In genomic region chr5:27790086-27790909, GRCm38 (mm10) we compare ENCODE assay signal across 8 mouse cellular contexts. TPM values are rescaled to one million over a fixed set of nuclear protein-coding genes. Genes with fewer than 3 reads are reported as not detected.
DNase-seq lines count a peak whose midpoint lies in the region; ATAC-seq and TF ChIP-seq lines count a peak whose summit lies in the region.
"Had no signal": no experiment of that assay in that cellular context is flagged by ENCODE, and none has a peak within 500 bp of the region (broad histone marks: within the 10 kb centered on the region; RNA-seq: fewer than 3 reads in every experiment).

No protein-coding gene starts in this region.

- peaks cover 30% of the 10 kb centered on the region for H3K79me3 ChIP-seq in C2C12 (ENCODE audit: low read depth)

- TF ChIP-seq CTCF in C2C12 (IDR thresholded peaks at IDR 0.05; ENCODE audit: control insufficient read depth, insufficient read depth, insufficient read length) (no peak), MEL (IDR thresholded peaks at IDR 0.05 in 2 of 3, conservative IDR thresholded peaks at IDR 0.05 in 1 of 3; ENCODE audit: control insufficient read depth in 1 of 3, insufficient read depth in 1 of 3, low read depth in 2 of 3, low read length in 3 of 3, poor library complexity in 1 of 3, severe bottlenecking in 1 of 3) (no peak)

- H3K27ac ChIP-seq in MEL (ENCODE audit: control insufficient read depth, low read depth, low read length): peak overlapping the region; percentile 90
- peak overlapping the region; percentile 93; the same call in 1 of the 2 replicates for H3K27ac ChIP-seq in forebrain, embryonic 14.5 days (ENCODE audit: low read depth, low read length)
- peak overlapping the region; percentile 92; the same call in 1 of the 2 replicates for H3K27ac ChIP-seq in kidney, embryonic 14.5 days (ENCODE audit: low read depth, low read length)
- no peak overlapping the region; the same call in 1 of the 2 replicates for H3K27ac ChIP-seq in midbrain, embryonic 11.5 days (ENCODE audit: low read depth, low read length)

- no peak for TF ChIP-seq POLR2A in MEL (IDR thresholded peaks at IDR 0.05; ENCODE audit: control insufficient read depth in 1 of 2, insufficient read depth in 1 of 2, low read depth in 1 of 2, low read length in 2 of 2, poor library complexity in 1 of 2)

- H3ac ChIP-seq in C2C12 (ENCODE audit: control insufficient read depth, insufficient read length, low read depth): peak overlapping the region; percentile 97

- H3K4me3 ChIP-seq in C2C12 (ENCODE audit: insufficient read depth, poor library complexity, severe bottlenecking) (peak overlapping the region; percentile 66), MEL (ENCODE audit: control insufficient read depth in 1 of 2, insufficient read depth in 1 of 2, low read depth in 2 of 2, low read length in 2 of 2) (peak overlapping the region; percentile 72 to 90)
- H3K4me3 ChIP-seq in forebrain, embryonic 14.5 days (ENCODE audit: low read depth, low read length): peak overlapping the region; percentile 75
- H3K4me3 ChIP-seq in kidney, embryonic 14.5 days (ENCODE audit: low read length): peak overlapping the region; percentile 84
- peak overlapping the region; percentile 75 for H3K4me3 ChIP-seq in midbrain, embryonic 11.5 days (ENCODE audit: low read depth, low read length)

- H3K27me3 ChIP-seq in C2C12 (ENCODE audit: control insufficient read depth, insufficient read depth, insufficient read length) (no peaks in the 10 kb centered on the region), MEL (ENCODE audit: control insufficient read depth in 1 of 2, insufficient read depth in 2 of 2, low read length in 2 of 2) (no peaks in the 10 kb centered on the region)
- no peaks in the 10 kb centered on the region for H3K27me3 ChIP-seq in forebrain, embryonic 14.5 days (replicated peaks; ENCODE audit: control insufficient read depth, insufficient read depth, low read length)
- H3K27me3 ChIP-seq in kidney, embryonic 14.5 days (ENCODE audit: control insufficient read depth, insufficient read depth, low read length): no peaks in the 10 kb centered on the region
- no peaks in the 10 kb centered on the region for H3K27me3 ChIP-seq in midbrain, embryonic 11.5 days (ENCODE audit: control insufficient read depth, insufficient read depth, low read length)

- WGBS in forebrain, embryonic 14.5 days: 22% methylated on average over 21 of the region's 21 CpGs
- WGBS in kidney, embryonic 14.5 days: 27% methylated on average over 21 of the region's 21 CpGs
- WGBS in midbrain, embryonic 11.5 days: 32% methylated on average over 21 of the region's 21 CpGs

- H3K79me2 ChIP-seq in C2C12 (ENCODE audit: control insufficient read depth, insufficient read depth) (peaks cover 40% of the 10 kb centered on the region), MEL (ENCODE audit: control insufficient read depth, insufficient read depth, low read length, poor library complexity) (peaks cover 34% of the 10 kb centered on the region)

- peak overlapping the region; percentile 78 for H3K4me2 ChIP-seq in forebrain, embryonic 14.5 days (ENCODE audit: low read length)
- peak overlapping the region; percentile 51 for H3K4me2 ChIP-seq in kidney, embryonic 14.5 days (replicated peaks; ENCODE audit: low read depth, low read length)
- peak overlapping the region; percentile 70 for H3K4me2 ChIP-seq in midbrain, embryonic 11.5 days

- peaks cover 39% of the 10 kb centered on the region for H3K36me3 ChIP-seq in C2C12 (ENCODE audit: control insufficient read depth, insufficient read depth)
- H3K36me3 ChIP-seq in MEL (ENCODE audit: control insufficient read depth in 1 of 2, insufficient read depth in 2 of 2, low read length in 2 of 2): peaks cover 23 to 29% of the 10 kb centered on the region in 2 experiments
- H3K36me3 ChIP-seq in forebrain, embryonic 14.5 days (ENCODE audit: control insufficient read depth, insufficient read depth, low read length): peaks cover 33% of the 10 kb centered on the region
- peaks cover 36% of the 10 kb centered on the region for H3K36me3 ChIP-seq in kidney, embryonic 14.5 days (ENCODE audit: control insufficient read depth, insufficient read depth, low read length)
- peaks cover 13% of the 10 kb centered on the region for H3K36me3 ChIP-seq in midbrain, embryonic 11.5 days (ENCODE audit: control insufficient read depth, insufficient read depth, low read length)

- H3K9ac ChIP-seq in MEL (ENCODE audit: control insufficient read depth, low read depth, low read length, poor library complexity, severe bottlenecking): peak overlapping the region; percentile 91
- peak overlapping the region; percentile 81 for H3K9ac ChIP-seq in forebrain, embryonic 14.5 days (ENCODE audit: low read length)
- peak overlapping the region; percentile 72 for H3K9ac ChIP-seq in kidney, embryonic 14.5 days (ENCODE audit: low read depth, low read length)
- H3K9ac ChIP-seq in midbrain, embryonic 11.5 days (ENCODE audit: low read length): peak overlapping the region; percentile 90

- ATAC-seq in forebrain, embryonic 14.5 days: no peak
- no peak for ATAC-seq in kidney, embryonic 14.5 days (ENCODE audit: low FRiP score, low TSS enrichment)
- ATAC-seq in midbrain, embryonic 11.5 days (ENCODE audit: low FRiP score): no peak

- TF ChIP-seq EP300 in MEL (IDR thresholded peaks at IDR 0.05; ENCODE audit: low read depth in 1 of 2, low read length in 2 of 2): no peak

- peak; percentile 58 for DNase-seq in MEL (ENCODE audit: low read depth, low spot score)
- no peak for DNase-seq in forebrain, embryonic 14.5 days (ENCODE audit: low spot score)
- peak; percentile 86 for DNase-seq in midbrain, embryonic 11.5 days (ENCODE audit: low spot score, missing footprints)
- no peak for DNase-seq in urinary bladder, postnatal 14 days (ENCODE audit: low spot score)
- DNase-seq in spleen, postnatal 36 days (ENCODE audit: low spot score in 2 of 2): no peak

- no peak for TF ChIP-seq RAD21 in MEL (IDR thresholded peaks at IDR 0.05; ENCODE audit: low read depth, low read length)

- peaks cover 2 to 21% of the 10 kb centered on the region in 2 experiments; a peak in 2 of 4 replicates for H3K4me1 ChIP-seq in MEL (ENCODE audit: control insufficient read depth in 1 of 2, insufficient read depth in 2 of 2, low read length in 2 of 2)
- H3K4me1 ChIP-seq in forebrain, embryonic 14.5 days (ENCODE audit: control insufficient read depth, insufficient read depth, low read length): peaks cover 10% of the 10 kb centered on the region
- peaks cover 13% of the 10 kb centered on the region for H3K4me1 ChIP-seq in kidney, embryonic 14.5 days (ENCODE audit: control insufficient read depth, insufficient read depth, low read length)
- H3K4me1 ChIP-seq in midbrain, embryonic 11.5 days (ENCODE audit: control insufficient read depth, insufficient read depth, low read length): peaks cover 21% of the 10 kb centered on the region

- H3K9me3 ChIP-seq in MEL (replicated peaks; ENCODE audit: insufficient read depth, low read length): no peaks in the 10 kb centered on the region
- H3K9me3 ChIP-seq in forebrain, embryonic 14.5 days (replicated peaks; ENCODE audit: control insufficient read depth, low read length): no peaks in the 10 kb centered on the region
- no peaks in the 10 kb centered on the region for H3K9me3 ChIP-seq in kidney, embryonic 14.5 days (ENCODE audit: control insufficient read depth, low read length)
- H3K9me3 ChIP-seq in midbrain, embryonic 11.5 days (ENCODE audit: control insufficient read depth, low read length): no peaks in the 10 kb centered on the region

TF ChIP-seq in C2C12, 6 proteins besides CTCF, POLR2A, EP300 and RAD21:
- TF ChIP-seq MYOD1 (IDR thresholded peaks at IDR 0.05; ENCODE audit: control insufficient read depth, insufficient read length, low read depth) (no peak), USF1 (IDR thresholded peaks at IDR 0.05; ENCODE audit: low read depth) (no peak), MAX (IDR thresholded peaks at IDR 0.05) (no peak), CEBPB (IDR thresholded peaks at IDR 0.05; ENCODE audit: low read depth) (no peak), MYOG (IDR thresholded peaks at IDR 0.05; ENCODE audit: control insufficient read depth, extremely low read depth, insufficient read length) (no peak), FOSL1 (IDR thresholded peaks at IDR 0.05; ENCODE audit: insufficient read depth, low read length, poor library complexity, severe bottlenecking) (no peak)

TF ChIP-seq in MEL, 35 proteins besides CTCF, POLR2A, EP300 and RAD21:
- TF ChIP-seq SIN3A (IDR thresholded peaks at IDR 0.05; ENCODE audit: low read length) (peak; percentile 12; the same call in 1 of the 2 replicates), TAL1 (IDR thresholded peaks at IDR 0.05; ENCODE audit: low read length) (no peak)

RNA-seq across cellular contexts. Expression of gene Paxip1, which starts 1.2 kb away (rescaled TPM):
- polyA plus RNA-seq in C2C12 (2012; fragmentation: generic; extraction: Trizol): 17.4 TPM
- total RNA-seq in MEL (2012; rRNA removed): 52.1 and 59.2 TPM in 2 replicates
- 100 to 1,000 TPM; 151 to 480 TPM for polyA plus RNA-seq in MEL (2012; ENCODE audit: insufficient read depth in 1 of 2, insufficient read length in 2 of 2, low read depth in 1 of 2, low replicate concordance in 2 of 2, missing spikeins in 1 of 2)
- 28.7 and 31.7 TPM in 2 replicates for polyA plus RNA-seq in forebrain, embryonic 14.5 days (2014; fragmentation: Nextera tagmentation; extraction: Ambion mirVana)
- 28.4 and 53.0 TPM in 2 replicates for polyA plus RNA-seq in kidney, embryonic 14.5 days (2014; fragmentation: Nextera tagmentation; extraction: Ambion mirVana)
- 42.2 and 46.4 TPM in 2 replicates for polyA plus RNA-seq in midbrain, embryonic 11.5 days (2014; fragmentation: Nextera tagmentation; extraction: Ambion mirVana)

RNA-seq across cellular contexts. Expression of gene Htr5a, which starts 51.7 kb away (rescaled TPM):
- polyA plus RNA-seq in C2C12 (2012; fragmentation: generic; extraction: Trizol): not detected
- total RNA-seq in MEL (2012; rRNA removed): not detected in 2 replicates
- not detected for polyA plus RNA-seq in MEL (2012; ENCODE audit: insufficient read depth in 1 of 2, insufficient read length in 2 of 2, low read depth in 1 of 2, low replicate concordance in 2 of 2, missing spikeins in 1 of 2)
- 0.71 and 0.77 TPM in 2 replicates for polyA plus RNA-seq in forebrain, embryonic 14.5 days (2014; fragmentation: Nextera tagmentation; extraction: Ambion mirVana)
- polyA plus RNA-seq in kidney, embryonic 14.5 days (2014; fragmentation: Nextera tagmentation; extraction: Ambion mirVana): not detected in 2 replicates
- 0.04 TPM in 1 of 2 replicates, not detected in the other for polyA plus RNA-seq in midbrain, embryonic 11.5 days (2014; fragmentation: Nextera tagmentation; extraction: Ambion mirVana)
- polyA plus RNA-seq: gonadal fat pad, adult 2 months had no signal

Comparison
In these comparisons a context has a peak if more than half of its experiments do, and no peak if none do; other contexts are left out.
1. DNase-seq: peak in MEL (single experiment) and midbrain, embryonic 11.5 days (single experiment); none in forebrain, embryonic 14.5 days (single experiment), urinary bladder, postnatal 14 days (single experiment) and spleen, postnatal 36 days (0 of 2).
2. Peak in every context shown above with its lines, with median percentiles within 50 percentile points of each other: H3K4me3 ChIP-seq, H3K9ac ChIP-seq and H3K4me2 ChIP-seq.